Mouse (Mus musculus): ENCODE measurements around the gene Plac8. TPM values are rescaled to one million over a fixed set of nuclear protein-coding genes. Genes with fewer than 3 reads are reported as not detected.

Gene Plac8
- polyA plus RNA-seq, 1 experiment from 2014 or later, result 0.56 TPM

- Histone ChIP-seq H3K27me3 (no peaks in the 10 kb centered on the region), H3K4me1 (no peaks in the 10 kb centered on the region), H3K4me3 (no peak overlapping the region), H3K9me3 (no peaks in the 10 kb centered on the region), H3K4me2 (replicated peaks) (no peak overlapping the region), H3K27ac (replicated peaks) (no peak overlapping the region), H3K9ac (replicated peaks) (no peak overlapping the region), H3K36me3 (no peaks in the 10 kb centered on the region)
- WGBS, result 81% methylated on average over 13 of the region's 13 CpGs
- no peak; the same call in 1 of the 2 replicates for ATAC-seq (replicated peaks)
Observed at GRCm38 (mm10) chr5:100594803-100595467, 22.9 kb upstream of the Plac8 start.

GRCm38 (mm10) chr5:100590505-100590904 lies 18.5 kb upstream of the Plac8 start:
- Histone ChIP-seq H3K36me3 (no peaks in the 10 kb centered on the region), H3K27me3 (no peaks in the 10 kb centered on the region), H3K4me1 (no peaks in the 10 kb centered on the region), H3K9ac (replicated peaks) (no peak overlapping the region), H3K4me2 (replicated peaks) (no peak overlapping the region), H3K9me3 (no peaks in the 10 kb centered on the region), H3K27ac (replicated peaks) (no peak overlapping the region), H3K4me3 (no peak overlapping the region)
- 90% methylated on average over 5 of the region's 5 CpGs for WGBS
- ATAC-seq (replicated peaks), result no peak

DNA sequence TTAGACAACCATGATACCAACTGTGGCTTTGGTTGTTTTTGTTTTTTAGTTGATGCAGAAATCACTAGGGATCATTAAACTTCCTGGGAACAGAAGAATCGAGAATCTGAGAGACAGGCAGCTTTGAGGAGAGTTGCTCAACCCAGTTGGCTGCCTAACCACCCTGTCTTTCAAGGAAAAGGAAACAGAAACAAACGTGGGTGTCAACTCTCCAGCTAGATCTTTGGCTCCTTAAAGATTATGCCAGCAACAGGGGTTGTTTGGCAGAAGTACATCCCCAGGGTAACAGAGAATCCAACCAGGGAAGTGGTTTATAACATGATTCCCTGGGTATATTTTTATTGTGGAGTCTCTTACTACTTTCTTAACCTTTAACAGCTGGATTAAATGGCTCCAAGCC lies 15.6 kb upstream of the Plac8 start:
- ATAC-seq (replicated peaks), result no peak
- 54% methylated on average over 2 of the region's 2 CpGs for WGBS
- H3K4me3 ChIP-seq, result no peak overlapping the region

DNA sequence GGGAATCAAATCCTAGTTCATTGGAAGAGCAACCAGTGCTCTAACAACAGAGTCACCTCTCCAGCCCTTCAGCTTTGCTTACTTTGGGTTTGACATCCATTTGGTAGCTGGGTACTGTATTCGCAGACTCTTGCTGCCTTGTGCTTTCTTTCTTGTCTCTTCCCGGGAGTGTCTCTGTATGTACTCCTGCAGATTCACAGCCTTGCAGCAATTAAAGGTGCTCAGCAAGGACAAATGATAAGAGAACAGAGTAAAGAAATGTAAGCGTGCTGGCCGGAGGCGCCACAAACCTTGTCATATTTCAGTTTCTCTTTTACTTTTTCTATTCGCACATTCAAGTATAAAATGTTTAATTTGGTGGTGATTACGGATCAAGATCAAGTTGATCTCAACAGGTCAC lies 15.1 kb upstream of the Plac8 start:
- WGBS, result 97% methylated on average over 7 of the region's 7 CpGs
- Histone ChIP-seq H3K36me3 (no peaks in the 10 kb centered on the region), H3K9ac (replicated peaks) (no peak overlapping the region), H3K4me2 (replicated peaks) (no peak overlapping the region), H3K4me3 (no peak overlapping the region), H3K4me1 (no peaks in the 10 kb centered on the region), H3K27me3 (no peaks in the 10 kb centered on the region), H3K27ac (replicated peaks) (no peak overlapping the region), H3K9me3 (no peaks in the 10 kb centered on the region)
- no peak for ATAC-seq (replicated peaks)

More for the DNA sequence above, 15.6 kb upstream of the Plac8 start:
- H3K27me3 ChIP-seq, result no peaks in the 10 kb centered on the region
- no peak overlapping the region for H3K27ac ChIP-seq (replicated peaks)
- H3K4me1 ChIP-seq, result no peaks in the 10 kb centered on the region
- H3K4me2 ChIP-seq (replicated peaks), result no peak overlapping the region
- no peak overlapping the region for H3K9ac ChIP-seq (replicated peaks)
- no peaks in the 10 kb centered on the region for H3K9me3 ChIP-seq
- no peaks in the 10 kb centered on the region for H3K36me3 ChIP-seq

GRCm38 (mm10) chr5:100585657-100586056 lies 13.6 kb upstream of the Plac8 start:
- H3K36me3 ChIP-seq, result no peaks in the 10 kb centered on the region
- 91% methylated on average over 3 of the region's 3 CpGs for WGBS

GRCm38 (mm10) chr5:100585206-100585644 lies 13.2 kb upstream of the Plac8 start:
- no peaks in the 10 kb centered on the region for H3K4me1 ChIP-seq
- WGBS, result 87% methylated on average over 8 of the region's 8 CpGs
- H3K27ac ChIP-seq (replicated peaks), result no peak overlapping the region
- H3K4me3 ChIP-seq, result no peak overlapping the region
- H3K36me3 ChIP-seq, result no peaks in the 10 kb centered on the region
- no peak overlapping the region for H3K4me2 ChIP-seq (replicated peaks)
- no peaks in the 10 kb centered on the region for H3K9me3 ChIP-seq
- H3K27me3 ChIP-seq, result no peaks in the 10 kb centered on the region
- H3K9ac ChIP-seq (replicated peaks), result no peak overlapping the region
- no peak for ATAC-seq (replicated peaks)

More at GRCm38 (mm10) chr5:100585657-100586056, 13.6 kb upstream of the Plac8 start:
- Histone ChIP-seq H3K27ac (replicated peaks) (no peak overlapping the region), H3K9me3 (no peaks in the 10 kb centered on the region), H3K4me2 (replicated peaks) (no peak overlapping the region), H3K27me3 (no peaks in the 10 kb centered on the region), H3K9ac (replicated peaks) (no peak overlapping the region), H3K4me3 (no peak overlapping the region), H3K4me1 (no peaks in the 10 kb centered on the region)
- no peak for ATAC-seq (replicated peaks)

DNA sequence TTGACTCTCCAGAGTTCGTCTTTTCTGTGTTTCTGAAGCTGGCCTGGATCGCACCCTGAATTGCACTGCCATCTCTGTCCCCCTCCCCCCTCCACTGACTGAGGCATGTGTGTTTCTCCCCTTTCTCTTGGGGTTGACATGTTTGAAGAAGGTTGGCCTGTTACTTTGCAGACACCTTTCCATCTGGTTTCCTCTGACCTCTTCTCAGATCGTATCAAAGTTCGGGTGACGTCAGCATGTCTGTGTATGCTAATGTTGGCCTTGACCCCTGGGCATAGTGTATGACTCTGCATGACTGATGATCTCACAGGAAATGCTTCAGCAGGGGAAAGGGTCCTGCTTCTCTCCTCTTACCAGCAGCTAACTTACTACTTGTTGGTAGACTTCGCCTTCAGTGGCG lies 11.0 kb upstream of the Plac8 start:
- no peak overlapping the region for H3K4me3 ChIP-seq
- no peak overlapping the region for H3K9ac ChIP-seq (replicated peaks)
- H3K9me3 ChIP-seq, result no peaks in the 10 kb centered on the region
- H3K27me3 ChIP-seq, result no peaks in the 10 kb centered on the region
- H3K27ac ChIP-seq (replicated peaks), result no peak overlapping the region
- 96% methylated on average over 7 of the region's 7 CpGs for WGBS
- no peak overlapping the region for H3K4me2 ChIP-seq (replicated peaks)
- no peak for ATAC-seq (replicated peaks)
- H3K36me3 ChIP-seq, result no peaks in the 10 kb centered on the region
- no peaks in the 10 kb centered on the region for H3K4me1 ChIP-seq

DNA sequence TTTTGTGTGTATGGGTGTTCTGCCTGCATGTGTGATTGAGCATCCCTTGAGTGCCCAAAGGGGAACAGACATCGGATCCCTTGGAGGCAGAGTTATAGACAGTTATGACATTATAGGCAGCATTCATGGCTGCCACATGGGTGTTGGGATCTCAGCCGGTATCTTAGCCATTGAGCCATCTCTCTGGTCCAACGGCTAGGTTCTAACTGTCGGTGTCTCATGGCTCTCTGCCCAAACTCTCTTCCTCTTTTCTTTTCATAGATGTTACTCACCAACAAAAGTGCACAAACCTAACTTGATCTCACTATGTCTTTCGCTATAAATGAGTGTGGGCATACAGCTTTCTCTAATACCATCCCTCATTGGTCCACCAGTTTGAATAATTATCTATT lies 10.4 kb upstream of the Plac8 start:
- WGBS, result 93% methylated on average over 5 of the region's 5 CpGs
- Histone ChIP-seq H3K4me1 (no peaks in the 10 kb centered on the region), H3K9ac (replicated peaks) (no peak overlapping the region), H3K4me3 (no peak overlapping the region), H3K27me3 (no peaks in the 10 kb centered on the region), H3K4me2 (replicated peaks) (no peak overlapping the region), H3K9me3 (no peaks in the 10 kb centered on the region), H3K36me3 (no peaks in the 10 kb centered on the region), H3K27ac (replicated peaks) (no peak overlapping the region)
- ATAC-seq (replicated peaks), result no peak

GRCm38 (mm10) chr5:100581622-100582434 lies 9.8 kb upstream of the Plac8 start:
- no peak overlapping the region for H3K4me2 ChIP-seq (replicated peaks)
- ATAC-seq (replicated peaks), result no peak
- no peak overlapping the region for H3K4me3 ChIP-seq
- H3K9ac ChIP-seq (replicated peaks), result no peak overlapping the region
- no peak overlapping the region for H3K27ac ChIP-seq (replicated peaks)
- WGBS, result 67% methylated on average over 11 of the region's 11 CpGs
- H3K9me3 ChIP-seq, result no peaks in the 10 kb centered on the region
- H3K36me3 ChIP-seq, result no peaks in the 10 kb centered on the region
- no peaks in the 10 kb centered on the region for H3K4me1 ChIP-seq
- no peaks in the 10 kb centered on the region for H3K27me3 ChIP-seq

GRCm38 (mm10) chr5:100578863-100579411 lies 6.9 kb upstream of the Plac8 start:
- no peak overlapping the region for H3K4me2 ChIP-seq (replicated peaks)
- no peak for ATAC-seq (replicated peaks)
- no peak overlapping the region for H3K9ac ChIP-seq (replicated peaks)
- WGBS, result 89% methylated on average over 5 of the region's 5 CpGs
- no peaks in the 10 kb centered on the region for H3K27me3 ChIP-seq
- no peaks in the 10 kb centered on the region for H3K9me3 ChIP-seq
- H3K36me3 ChIP-seq, result no peaks in the 10 kb centered on the region
- H3K27ac ChIP-seq (replicated peaks), result no peak overlapping the region
- no peaks in the 10 kb centered on the region for H3K4me1 ChIP-seq
- H3K4me3 ChIP-seq, result no peak overlapping the region

- H3K36me3 ChIP-seq, result no peaks in the 10 kb centered on the region
- no peak overlapping the region for H3K27ac ChIP-seq (replicated peaks)
- no peak for ATAC-seq (replicated peaks)
- no peaks in the 10 kb centered on the region for H3K9me3 ChIP-seq
- WGBS, result 56% methylated on average over 1 of the region's 1 CpGs
- no peak overlapping the region for H3K4me3 ChIP-seq
- no peaks in the 10 kb centered on the region for H3K27me3 ChIP-seq
- H3K9ac ChIP-seq (replicated peaks), result no peak overlapping the region
- no peak overlapping the region for H3K4me2 ChIP-seq (replicated peaks)
- H3K4me1 ChIP-seq, result no peaks in the 10 kb centered on the region
Observed at GRCm38 (mm10) chr5:100574771-100575170, 2.7 kb upstream of the Plac8 start.

DNA sequence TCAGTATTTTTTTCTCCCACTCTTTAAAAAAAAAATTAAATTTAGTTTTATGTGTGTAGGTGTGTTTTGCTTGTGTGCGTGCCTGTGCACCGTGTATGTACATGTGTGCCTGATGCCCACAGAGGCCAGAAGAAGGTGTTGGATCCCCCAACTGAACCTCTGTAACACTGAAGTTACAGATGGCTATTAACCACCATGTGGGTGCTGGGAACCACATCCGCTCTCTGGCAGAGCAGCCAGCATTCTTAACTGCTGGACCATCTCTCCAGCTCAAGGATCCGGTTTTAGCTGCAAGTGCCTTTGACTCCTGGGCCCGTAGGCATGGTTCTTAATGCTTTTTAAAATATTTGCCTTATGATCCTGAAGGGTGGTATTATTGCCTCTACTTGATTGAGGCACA lies 1.2 kb upstream of the Plac8 start:
- no peak for ATAC-seq (replicated peaks)

More for the DNA sequence above, 1.2 kb upstream of the Plac8 start:
- Histone ChIP-seq H3K36me3 (no peaks in the 10 kb centered on the region), H3K4me3 (no peak overlapping the region), H3K9ac (replicated peaks) (no peak overlapping the region), H3K27me3 (no peaks in the 10 kb centered on the region), H3K4me1 (no peaks in the 10 kb centered on the region), H3K9me3 (no peaks in the 10 kb centered on the region), H3K27ac (replicated peaks) (no peak overlapping the region), H3K4me2 (replicated peaks) (no peak overlapping the region)
- 96% methylated on average over 5 of the region's 5 CpGs for WGBS

All from forebrain, embryonic 15.5 days (tissue).